Mouse (Mus musculus) embryonic facial prominence, embryonic 15.5 days (tissue): ENCODE data around the gene Tubgcp6. TPM values are rescaled to one million over a fixed set of nuclear protein-coding genes. Genes with fewer than 3 reads are reported as not detected.

Experiments
- ATAC-seq: fragments of 200-750 bp; cut with Nextera tagmentation; 2 replicates; pipeline ENCODE4 v1.8.0; 2017; ENCODE audit warnings: low read depth, moderate TSS enrichment; ENCODE audit not compliant: insufficient number of reproducible peaks, low FRiP score, low TSS enrichment
- H3K27ac ChIP-seq: fragments of 300-500 bp; sonication (generic); replicated peaks from 2 replicates; pipeline ENCODE4 v1.5.1; 2015; ENCODE audit warnings: mild to moderate bottlenecking, inconsistent platforms
- H3K27me3 ChIP-seq: fragments of 300-500 bp; sonication (generic); 2 replicates; pipeline ENCODE4 v1.6.1; 2015; ENCODE audit warnings: inconsistent platforms
- H3K36me3 ChIP-seq: fragments of 300-500 bp; sonication (generic); 2 replicates; pipeline ENCODE4 v1.6.1; 2015; ENCODE audit warnings: mild to moderate bottlenecking, inconsistent platforms
- H3K4me1 ChIP-seq: fragments of 300-500 bp; sonication (generic); 2 replicates; pipeline ENCODE4 v1.6.1; 2015; ENCODE audit warnings: inconsistent platforms
- H3K4me2 ChIP-seq: fragments of 300-500 bp; sonication (generic); replicated peaks from 2 replicates; pipeline ENCODE4 v1.6.1; 2015; ENCODE audit warnings: mild to moderate bottlenecking, inconsistent platforms
- H3K4me3 ChIP-seq: fragments of 300-500 bp; sonication (generic); replicated peaks from 2 replicates; pipeline ENCODE4 v1.5.1; 2015; ENCODE audit warnings: mild to moderate bottlenecking, inconsistent platforms
- H3K9ac ChIP-seq: fragments of 300-500 bp; sonication (generic); 2 replicates; pipeline ENCODE4 v1.6.1; 2015; ENCODE audit warnings: inconsistent platforms
- H3K9me3 ChIP-seq: fragments of 300-500 bp; sonication (generic); replicated peaks from 2 replicates; pipeline ENCODE4 v1.6.1; 2016; ENCODE audit warnings: inconsistent platforms
- WGBS: fragments of 180-500 bp; shearing (Covaris S2); methylation state at CpG from one replicate; pipeline ENCODE4 v1.1.7; 2015; 5-methylcytosine and 5-hydroxymethylcytosine counted together
- polyA plus RNA-seq: library from polyadenylated mRNA; unstranded; fragments of >200 nt; fragmentation: Nextera tagmentation; extraction: Ambion mirVana; gene quantifications from 2 replicates; pipeline ENCODE4 v1.2.1, GENCODE M21; 2015

The Tubgcp6 gene
- polyA plus RNA-seq, 1 experiment from 2014 or later: 15.2 TPM

GRCm38 (mm10) chr15:89063536-89063935, 59.4 kb downstream of the Tubgcp6 start:
- no peak for ATAC-seq
- no peak overlapping the region for H3K4me2 ChIP-seq
- no peaks in the 10 kb centered on the region for H3K36me3 ChIP-seq
- H3K4me1 ChIP-seq: peaks cover 13% of the 10 kb centered on the region
- H3K4me3 ChIP-seq: no peak overlapping the region
- no peak overlapping the region for H3K27ac ChIP-seq
- WGBS: 74% methylated on average over 6 of the region's 6 CpGs
- no peaks in the 10 kb centered on the region for H3K9me3 ChIP-seq
- peaks cover 65% of the 10 kb centered on the region for H3K27me3 ChIP-seq
- no peak overlapping the region for H3K9ac ChIP-seq

- Histone ChIP-seq H3K4me1 (peaks cover 11% of the 10 kb centered on the region), H3K27ac (no peak overlapping the region), H3K9me3 (no peaks in the 10 kb centered on the region), H3K9ac (no peak overlapping the region), H3K4me3 (no peak overlapping the region), H3K27me3 (peaks cover 65% of the 10 kb centered on the region), H3K4me2 (no peak overlapping the region), H3K36me3 (no peaks in the 10 kb centered on the region)
- 70% methylated on average over 7 of the region's 7 CpGs for WGBS
- ATAC-seq: no peak
Measured at GRCm38 (mm10) chr15:89063001-89063400, 59.9 kb downstream of the Tubgcp6 start.

GRCm38 (mm10) chr15:89062518-89062910, 60.4 kb downstream of the Tubgcp6 start:
- no peak overlapping the region for H3K4me3 ChIP-seq
- H3K4me1 ChIP-seq: peaks cover 10% of the 10 kb centered on the region
- no peak overlapping the region for H3K27ac ChIP-seq
- peaks cover 65% of the 10 kb centered on the region for H3K27me3 ChIP-seq
- no peak overlapping the region for H3K4me2 ChIP-seq
- no peak for ATAC-seq
- no peaks in the 10 kb centered on the region for H3K36me3 ChIP-seq
- no peak overlapping the region for H3K9ac ChIP-seq
- no peaks in the 10 kb centered on the region for H3K9me3 ChIP-seq
- 82% methylated on average over 5 of the region's 5 CpGs for WGBS

- Histone ChIP-seq H3K4me1 (peaks cover 9% of the 10 kb centered on the region; the same call in 1 of the 2 replicates), H3K9ac (no peak overlapping the region), H3K36me3 (no peaks in the 10 kb centered on the region), H3K4me3 (no peak overlapping the region), H3K27me3 (peaks cover 62% of the 10 kb centered on the region), H3K9me3 (no peaks in the 10 kb centered on the region), H3K4me2 (no peak overlapping the region), H3K27ac (no peak overlapping the region)
- 83% methylated on average over 6 of the region's 6 CpGs for WGBS
- no peak for ATAC-seq
Measured at GRCm38 (mm10) chr15:89061761-89062517, 61.0 kb downstream of the Tubgcp6 start.

- H3K4me3 ChIP-seq: no peak overlapping the region
- no peak for ATAC-seq
- no peaks in the 10 kb centered on the region for H3K9me3 ChIP-seq
- H3K27ac ChIP-seq: no peak overlapping the region
- no peaks in the 10 kb centered on the region for H3K36me3 ChIP-seq
- peaks cover 9% of the 10 kb centered on the region; the same call in 1 of the 2 replicates for H3K4me1 ChIP-seq
- no peak overlapping the region for H3K9ac ChIP-seq
- H3K4me2 ChIP-seq: no peak overlapping the region; the same call in 1 of the 2 replicates
- peaks cover 55% of the 10 kb centered on the region for H3K27me3 ChIP-seq
- 84% methylated on average over 12 of the region's 12 CpGs for WGBS
Measured at GRCm38 (mm10) chr15:89060811-89061460, 62.0 kb downstream of the Tubgcp6 start.

- H3K4me2 ChIP-seq: peak overlapping the region; percentile 89
- no peaks in the 10 kb centered on the region for H3K36me3 ChIP-seq
- peaks cover 9% of the 10 kb centered on the region; the same call in 1 of the 2 replicates for H3K4me1 ChIP-seq
- no peak overlapping the region for H3K27ac ChIP-seq
- H3K4me3 ChIP-seq: peak overlapping the region; percentile 58
- H3K9ac ChIP-seq: peak overlapping the region; percentile 33
- no peaks in the 10 kb centered on the region for H3K9me3 ChIP-seq
- ATAC-seq: no peak
- H3K27me3 ChIP-seq: peaks cover 50% of the 10 kb centered on the region
- 2% methylated on average over 45 of the region's 48 CpGs for WGBS
Measured at GRCm38 (mm10) chr15:89060032-89060681, 62.8 kb downstream of the Tubgcp6 start.

- Histone ChIP-seq H3K4me3 (peak within 1 kb of the TSS; percentile 58), H3K36me3 (no peaks in the 10 kb centered on the region), H3K9ac (peak within 1 kb of the TSS; percentile 33), H3K27ac (no peak within 1 kb of the TSS), H3K4me1 (peaks cover 9% of the 10 kb centered on the region; the same call in 1 of the 2 replicates), H3K4me2 (peak within 1 kb of the TSS; percentile 89), H3K9me3 (no peaks in the 10 kb centered on the region), H3K27me3 (peaks cover 54% of the 10 kb centered on the region)
- under 1% methylated on average over 49 of the region's 57 CpGs for WGBS
- ATAC-seq: no peak
Measured at GRCm38 (mm10) chr15:89059161-89059931, 63.6 kb downstream of the Tubgcp6 start, which contains the start of gene Panx2. Panx2 (plus strand) TSS chr15:89059734.

GRCm38 (mm10) chr15:89058736-89059135, 64.2 kb downstream of the Tubgcp6 start:
- H3K27me3 ChIP-seq: peaks cover 47% of the 10 kb centered on the region
- H3K4me2 ChIP-seq: no peak overlapping the region
- H3K9ac ChIP-seq: no peak overlapping the region
- peaks cover 9% of the 10 kb centered on the region; the same call in 1 of the 2 replicates for H3K4me1 ChIP-seq
- WGBS: 25% methylated on average over 6 of the region's 6 CpGs
- no peaks in the 10 kb centered on the region for H3K36me3 ChIP-seq
- no peak overlapping the region for H3K27ac ChIP-seq
- peak overlapping the region; percentile 58 for H3K4me3 ChIP-seq
- ATAC-seq: no peak
- H3K9me3 ChIP-seq: no peaks in the 10 kb centered on the region

GRCm38 (mm10) chr15:89054666-89055065, 68.2 kb downstream of the Tubgcp6 start:
- H3K27me3 ChIP-seq: peaks cover 28% of the 10 kb centered on the region
- no peak for ATAC-seq
- no peaks in the 10 kb centered on the region for H3K36me3 ChIP-seq
- no peak overlapping the region for H3K9ac ChIP-seq
- 87% methylated on average over 7 of the region's 7 CpGs for WGBS
- H3K4me3 ChIP-seq: no peak overlapping the region
- no peak overlapping the region for H3K4me2 ChIP-seq
- no peaks in the 10 kb centered on the region for H3K9me3 ChIP-seq
- no peak overlapping the region for H3K27ac ChIP-seq
- 0 out of 2 replicates have a peak, but pooled peaks cover 4% of the 10 kb centered on the region for H3K4me1 ChIP-seq
